8 mouse cellular contexts compared by ENCODE assay signal in the genomic region with DNA sequence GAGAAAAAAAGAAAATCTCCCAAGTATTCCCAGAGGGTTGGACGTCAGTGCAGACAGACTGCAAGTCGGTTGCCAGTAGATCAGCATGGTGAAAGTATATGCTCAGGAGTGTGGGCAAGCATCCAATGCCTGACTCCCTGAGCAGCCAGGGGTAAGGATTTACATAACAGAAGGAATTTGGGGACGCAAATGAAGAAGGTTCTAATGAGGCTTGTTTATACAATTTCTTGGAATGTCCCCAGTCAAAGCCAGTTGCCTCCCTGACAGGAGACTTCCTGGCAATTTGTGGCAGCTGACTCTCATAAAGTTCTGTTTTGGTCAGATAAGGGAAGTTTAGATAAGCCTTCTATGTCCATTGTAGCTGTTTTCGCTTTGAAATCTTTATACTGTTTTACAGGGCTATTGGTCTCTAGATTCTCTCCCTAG. TPM values are rescaled to one million over a fixed set of nuclear protein-coding genes. Genes with fewer than 3 reads are reported as not detected.
DNase-seq lines count a peak whose midpoint lies in the region; ATAC-seq and TF ChIP-seq lines count a peak whose summit lies in the region.

No protein-coding gene starts in this region.

- peak; percentile 77 for ATAC-seq in forebrain, embryonic 13.5 days
- ATAC-seq in embryonic facial prominence, embryonic 15.5 days (ENCODE audit: insufficient number of reproducible peaks, low FRiP score, low TSS enrichment, low read depth) = no peak
- peak; percentile 72 for ATAC-seq in kidney, embryonic 15.5 days (replicated peaks; ENCODE audit: low FRiP score)

- no peaks in the 10 kb centered on the region for H3K79me3 ChIP-seq in C2C12 (ENCODE audit: low read depth)

- no peaks in the 10 kb centered on the region for H3K36me3 ChIP-seq in forebrain, embryonic 13.5 days (ENCODE audit: poor library complexity, severe bottlenecking)
- no peaks in the 10 kb centered on the region for H3K36me3 ChIP-seq in forebrain, embryonic 10.5 days (replicated peaks)
- H3K36me3 ChIP-seq in C2C12 (ENCODE audit: control insufficient read depth, insufficient read depth) = no peaks in the 10 kb centered on the region
- H3K36me3 ChIP-seq in embryonic facial prominence, embryonic 15.5 days = no peaks in the 10 kb centered on the region
- no peaks in the 10 kb centered on the region for H3K36me3 ChIP-seq in kidney, embryonic 15.5 days
- H3K36me3 ChIP-seq in thymus, adult 2 months (ENCODE audit: control insufficient read depth, insufficient read depth, low read length) = no peaks in the 10 kb centered on the region

- H3K9me3 ChIP-seq in forebrain, embryonic 13.5 days (replicated peaks) = no peaks in the 10 kb centered on the region
- no peaks in the 10 kb centered on the region for H3K9me3 ChIP-seq in forebrain, embryonic 10.5 days
- H3K9me3 ChIP-seq in embryonic facial prominence, embryonic 15.5 days (replicated peaks) = no peaks in the 10 kb centered on the region
- H3K9me3 ChIP-seq in kidney, embryonic 15.5 days (replicated peaks) = no peaks in the 10 kb centered on the region

- no peak overlapping the region for H3ac ChIP-seq in C2C12 (ENCODE audit: control insufficient read depth, insufficient read length, low read depth)

- no peak overlapping the region for H3K4me3 ChIP-seq in forebrain, embryonic 13.5 days
- H3K4me3 ChIP-seq in forebrain, embryonic 10.5 days = no peak overlapping the region
- no peak overlapping the region for H3K4me3 ChIP-seq in C2C12 (ENCODE audit: insufficient read depth, poor library complexity, severe bottlenecking)
- H3K4me3 ChIP-seq in embryonic facial prominence, embryonic 15.5 days (replicated peaks) = no peak overlapping the region
- no peak overlapping the region for H3K4me3 ChIP-seq in kidney, embryonic 15.5 days (replicated peaks)
- no peak overlapping the region for H3K4me3 ChIP-seq in thymus, adult 2 months (ENCODE audit: control insufficient read depth, insufficient read depth, low read length)

- no peak for TF ChIP-seq POLR2A in thymus, adult 2 months (IDR thresholded peaks at IDR 0.05; ENCODE audit: control insufficient read depth, extremely low read depth, insufficient read depth, low read length, poor library complexity)

- H3K9ac ChIP-seq in forebrain, embryonic 13.5 days = no peak overlapping the region
- H3K9ac ChIP-seq in embryonic facial prominence, embryonic 15.5 days = no peak overlapping the region
- H3K9ac ChIP-seq in kidney, embryonic 15.5 days = no peak overlapping the region

- H3K27ac ChIP-seq in forebrain, embryonic 13.5 days = peak overlapping the region; percentile 62
- no peak overlapping the region for H3K27ac ChIP-seq in forebrain, embryonic 10.5 days
- H3K27ac ChIP-seq in embryonic facial prominence, embryonic 15.5 days (replicated peaks) = 0 out of 2 replicates have a peak overlapping the region, but pooled peaks have one; percentile 12
- peak overlapping the region; percentile 86 for H3K27ac ChIP-seq in kidney, embryonic 15.5 days
- no peak overlapping the region for H3K27ac ChIP-seq in thymus, adult 2 months (ENCODE audit: control insufficient read depth, insufficient read depth, low read length)

- TF ChIP-seq CTCF in C2C12 (IDR thresholded peaks at IDR 0.05; ENCODE audit: control insufficient read depth, insufficient read depth, insufficient read length) = no peak
- TF ChIP-seq CTCF in thymus, adult 2 months (IDR thresholded peaks at IDR 0.05; ENCODE audit: borderline replicate concordance, control insufficient read depth, extremely low read depth, insufficient read depth, low read length, poor library complexity) = no peak

- H3K27me3 ChIP-seq in forebrain, embryonic 13.5 days = no peaks in the 10 kb centered on the region
- no peaks in the 10 kb centered on the region for H3K27me3 ChIP-seq in forebrain, embryonic 10.5 days (ENCODE audit: poor library complexity, severe bottlenecking)
- H3K27me3 ChIP-seq in C2C12 (ENCODE audit: control insufficient read depth, insufficient read depth, insufficient read length) = no peaks in the 10 kb centered on the region
- no peaks in the 10 kb centered on the region for H3K27me3 ChIP-seq in embryonic facial prominence, embryonic 15.5 days
- no peaks in the 10 kb centered on the region for H3K27me3 ChIP-seq in kidney, embryonic 15.5 days
- no peaks in the 10 kb centered on the region for H3K27me3 ChIP-seq in thymus, adult 2 months (ENCODE audit: control insufficient read depth, insufficient read depth, low read length)

- WGBS in forebrain, embryonic 13.5 days = 20% methylated on average over 4 of the region's 4 CpGs
- 42% methylated on average over 4 of the region's 4 CpGs for WGBS in forebrain, embryonic 10.5 days
- 21% methylated on average over 4 of the region's 4 CpGs for WGBS in embryonic facial prominence, embryonic 15.5 days
- 15% methylated on average over 4 of the region's 4 CpGs for WGBS in kidney, embryonic 15.5 days
- 86% methylated on average over 4 of the region's 4 CpGs for WGBS in thymus, adult 2 months

- no peaks in the 10 kb centered on the region for H3K79me2 ChIP-seq in C2C12 (ENCODE audit: control insufficient read depth, insufficient read depth)

- no peak overlapping the region for H3K4me2 ChIP-seq in forebrain, embryonic 13.5 days
- H3K4me2 ChIP-seq in embryonic facial prominence, embryonic 15.5 days (replicated peaks) = no peak overlapping the region
- peak overlapping the region; percentile 23; the same call in 1 of the 2 replicates for H3K4me2 ChIP-seq in kidney, embryonic 15.5 days

- H3K4me1 ChIP-seq in forebrain, embryonic 13.5 days = peaks cover 22% of the 10 kb centered on the region
- peaks cover 13% of the 10 kb centered on the region for H3K4me1 ChIP-seq in forebrain, embryonic 10.5 days
- H3K4me1 ChIP-seq in embryonic facial prominence, embryonic 15.5 days = peaks cover 7% of the 10 kb centered on the region
- H3K4me1 ChIP-seq in kidney, embryonic 15.5 days = peaks cover 30% of the 10 kb centered on the region
- H3K4me1 ChIP-seq in thymus, adult 2 months (replicated peaks; ENCODE audit: control insufficient read depth, insufficient read depth, low read length) = no peaks in the 10 kb centered on the region

- no peak for DNase-seq in forebrain, embryonic 10.5 days (ENCODE audit: extremely low spot score, low spot score)
- DNase-seq in thymus, adult 2 months = no peak
- DNase-seq in layer of hippocampus, adult 8-10 months (ENCODE audit: low spot score in 2 of 2) = no peak
- no peak for DNase-seq in spleen, postnatal 36 days (ENCODE audit: low spot score in 2 of 2)

TF ChIP-seq in C2C12, 6 proteins besides CTCF, POLR2A, EP300 and RAD21:
- no peak for TF ChIP-seq FOSL1 (IDR thresholded peaks at IDR 0.05; ENCODE audit: insufficient read depth, low read length, poor library complexity, severe bottlenecking)
- peak; percentile 49 for TF ChIP-seq MYOD1 (IDR thresholded peaks at IDR 0.05; ENCODE audit: control insufficient read depth, insufficient read length, low read depth)

RNA-seq across cellular contexts. Expression of gene Itprid2, which starts 33.4 kb away (rescaled TPM):
- polyA plus RNA-seq in forebrain, embryonic 13.5 days (2015; fragmentation: Nextera tagmentation; extraction: Ambion mirVana) = 3.0 and 3.1 TPM in 2 replicates
- polyA plus RNA-seq in forebrain, embryonic 10.5 days (2016; fragmentation: Nextera tagmentation; extraction: Ambion mirVana) = 3.4 and 3.6 TPM in 2 replicates
- 10.1 TPM for polyA plus RNA-seq in C2C12 (2012; fragmentation: generic; extraction: Trizol)
- 15.3 and 16.1 TPM in 2 replicates for polyA plus RNA-seq in embryonic facial prominence, embryonic 15.5 days (2015; fragmentation: Nextera tagmentation; extraction: Ambion mirVana)
- polyA plus RNA-seq in kidney, embryonic 15.5 days (2015; fragmentation: Nextera tagmentation; extraction: Ambion mirVana) = 18.5 and 19.4 TPM in 2 replicates
- polyA plus RNA-seq in thymus, adult 2 months (2012; rRNA removed) = 6.3 and 6.7 TPM in 2 replicates
- 10 to 100 TPM; 43.7 to 54.0 (median 49.5) TPM for total RNA-seq in layer of hippocampus, adult 8-10 months (2022)

Comparison
In these comparisons a context has a peak if more than half of its experiments do, and no peak if none do; other contexts are left out.
1. H3K27ac ChIP-seq: peak in forebrain, embryonic 13.5 days (single experiment), embryonic facial prominence, embryonic 15.5 days (single experiment) and kidney, embryonic 15.5 days (single experiment); none in forebrain, embryonic 10.5 days (single experiment) and thymus, adult 2 months (single experiment).